Mouse (Mus musculus) layer of hippocampus, postnatal 25 days (tissue): ENCODE measurements around the gene Mrgprd. TPM values are rescaled to one million over a fixed set of nuclear protein-coding genes. Genes with fewer than 3 reads are reported as not detected.

Experiments
- DNase-seq, 2 experiments: peaks; one replicate each; pipeline ENCODE4 v3.0.0; 2022; ENCODE audit warnings: mixed read lengths in 2 of 2, low spot score in 1 of 2; ENCODE audit errors: extremely low spot score in 1 of 2
- total RNA-seq, 2 experiments: library from RNA; stranded (reverse); gene quantifications; 2 replicates each; pipeline ENCODE4 v1.2.3; 2021

Gene Mrgprd
- total RNA-seq, 2 experiments from 2014 or later = not detected

- no peak for DNase-seq
These were observed 23.3 kb downstream of the Mrgprd start for GRCm38 (mm10) chr7:145337889-145338288.

GRCm38 (mm10) chr7:145340248-145340904 is 25.7 kb downstream of the Mrgprd start:
- no peak for DNase-seq

Other genes with a start within 250 kb of the Mrgprd start
- 1 to 10 TPM in 1 of 2 experiments, under 1 TPM in 1; 0.44 to 1.5 TPM for gene 1810010D01Rik, start 106.7 kb upstream of the Mrgprd start, total RNA-seq
- 1 to 10 TPM; 4.0 to 5.8 TPM for gene Tpcn2, start 30.8 kb upstream of the Mrgprd start, total RNA-seq
- gene Mrgprf, start 14.0 kb upstream of the Mrgprd start, total RNA-seq = 1 to 10 TPM in 1 of 2 experiments, under 1 TPM in 1; 0.87 to 1.1 TPM